Mouse (Mus musculus) kidney, adult 2 months (tissue): Measurements from ENCODE around the gene Ubxn11. TPM values are rescaled to one million over a fixed set of nuclear protein-coding genes. Genes with fewer than 3 reads are reported as not detected.
A peak's percentile ranks its signal among the peaks of the same experiment; 100 is the strongest.

ENCODE experiments used
- DNase-seq: peaks from one replicate; pipeline ENCODE4 v3.0.0; 2021
- H3K27ac ChIP-seq: fragments of 200-500 bp; 2 replicates; pipeline ENCODE4 v1.5.1; 2012; ENCODE audit warnings: low read depth, low read length, control low read depth, inconsistent platforms; ENCODE audit not compliant: insufficient read depth
- H3K27me3 ChIP-seq: fragments of 200-500 bp; replicated peaks from 2 replicates; pipeline ENCODE4 v1.6.1; 2012; ENCODE audit warnings: mild to moderate bottlenecking, moderate library complexity, low read length, inconsistent platforms; ENCODE audit not compliant: control insufficient read depth, insufficient read depth
- H3K36me3 ChIP-seq: fragments of 200-500 bp; 2 replicates; pipeline ENCODE4 v1.6.1; 2012; ENCODE audit warnings: mild to moderate bottlenecking, moderate library complexity, low read length, inconsistent platforms; ENCODE audit not compliant: control insufficient read depth, insufficient read depth
- H3K4me1 ChIP-seq: fragments of 200-500 bp; 2 replicates; pipeline ENCODE4 v1.6.1; 2011; ENCODE audit warnings: low read length; ENCODE audit not compliant: control insufficient read depth, insufficient read depth
- H3K4me3 ChIP-seq: fragments of 200-500 bp; 2 replicates; pipeline ENCODE4 v1.5.1; 2011; ENCODE audit warnings: mild to moderate bottlenecking, low read depth, low read length, control low read depth; ENCODE audit not compliant: insufficient read depth
- CTCF ChIP-seq: fragments of 200-500 bp; conservative IDR thresholded peaks from 2 replicates; pipeline ENCODE4 v1.5.1; 2011; ENCODE audit warnings: low read depth, mild to moderate bottlenecking, control low read depth, low read length, moderate library complexity, mixed read lengths; ENCODE audit not compliant: insufficient read depth, insufficient read length
- POLR2A ChIP-seq: fragments of 200-500 bp; IDR thresholded peaks from one replicate; pipeline ENCODE4 v1.6.1; 2011; ENCODE audit warnings: low read depth, low read length, control low read depth
- WGBS: fragments of 180-500 bp; shearing (Covaris S2); methylation state at CpG from one replicate; pipeline ENCODE4 v1.1.7; 2018; 5-methylcytosine and 5-hydroxymethylcytosine counted together
- polyA plus RNA-seq: library from polyadenylated mRNA; depleted of rRNA; stranded (reverse); fragments of >200 nt; gene quantifications from 2 replicates; pipeline ENCODE4 v1.2.3, GENCODE M21; 2012

The Ubxn11 gene
- polyA plus RNA-seq, 1 experiment: 5.9 TPM

DNA sequence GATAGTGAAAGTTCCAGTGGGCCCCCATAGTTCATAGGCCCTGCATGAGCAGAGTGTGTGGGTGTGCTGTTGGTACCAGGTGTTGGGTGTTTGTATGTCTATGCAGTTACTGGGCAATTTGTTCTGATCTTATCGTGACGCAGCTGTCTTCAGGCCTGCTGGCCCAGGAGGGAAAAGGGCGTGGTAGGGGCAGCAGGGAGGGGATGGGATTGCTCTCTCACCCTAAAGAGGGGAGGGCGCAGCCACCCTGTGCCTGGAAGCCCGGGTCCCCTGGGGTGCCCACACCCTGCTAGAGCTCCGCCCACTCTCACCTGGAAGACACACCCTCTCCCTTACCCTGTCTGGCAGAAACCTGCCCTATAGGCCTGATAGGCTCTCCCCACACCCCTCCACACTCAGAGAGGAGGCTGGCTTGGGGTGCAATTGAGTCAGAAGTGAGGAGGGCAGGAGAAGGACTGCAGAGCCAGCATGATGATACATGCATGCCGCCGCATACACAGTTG, 40.4 kb upstream of the Ubxn11 start:
- no peak for TF ChIP-seq CTCF
- no peak for TF ChIP-seq POLR2A
- H3K36me3 ChIP-seq: no peaks in the 10 kb centered on the region
- no peak overlapping the region for H3K27ac ChIP-seq
- WGBS: 72% methylated on average over 8 of the region's 8 CpGs
- H3K4me1 ChIP-seq: no peaks in the 10 kb centered on the region; the same call in 1 of the 2 replicates
- H3K4me3 ChIP-seq: no peak overlapping the region
- no peak for DNase-seq
- H3K27me3 ChIP-seq: no peaks in the 10 kb centered on the region

DNA sequence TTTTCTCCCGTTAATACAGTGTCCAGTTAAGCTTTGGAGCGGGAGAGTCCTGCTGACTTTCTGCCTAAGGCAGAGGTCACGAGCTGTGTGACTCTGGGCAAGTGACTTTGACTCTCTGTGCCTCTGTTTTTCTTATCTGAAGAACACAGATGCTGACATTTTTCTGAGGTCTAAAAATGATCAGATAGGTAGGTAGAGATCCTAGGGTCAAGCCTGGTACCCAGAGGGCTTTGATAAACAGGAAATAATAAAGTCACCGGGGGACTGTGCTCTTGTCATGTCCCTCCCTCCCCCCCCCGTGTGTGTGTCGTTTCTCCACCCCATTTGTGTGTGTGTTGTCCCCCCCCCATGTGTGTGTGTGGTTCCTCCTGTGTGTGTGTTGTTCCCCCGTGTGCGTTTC, 39.8 kb upstream of the Ubxn11 start:
- TF ChIP-seq POLR2A: no peak
- peaks cover 1% of the 10 kb centered on the region; the same call in 1 of the 2 replicates for H3K4me1 ChIP-seq
- H3K4me3 ChIP-seq: no peak overlapping the region
- H3K27ac ChIP-seq: no peak overlapping the region
- 65% methylated on average over 8 of the region's 8 CpGs for WGBS
- no peaks in the 10 kb centered on the region for H3K36me3 ChIP-seq
- H3K27me3 ChIP-seq: no peaks in the 10 kb centered on the region
- DNase-seq: no peak

DNA sequence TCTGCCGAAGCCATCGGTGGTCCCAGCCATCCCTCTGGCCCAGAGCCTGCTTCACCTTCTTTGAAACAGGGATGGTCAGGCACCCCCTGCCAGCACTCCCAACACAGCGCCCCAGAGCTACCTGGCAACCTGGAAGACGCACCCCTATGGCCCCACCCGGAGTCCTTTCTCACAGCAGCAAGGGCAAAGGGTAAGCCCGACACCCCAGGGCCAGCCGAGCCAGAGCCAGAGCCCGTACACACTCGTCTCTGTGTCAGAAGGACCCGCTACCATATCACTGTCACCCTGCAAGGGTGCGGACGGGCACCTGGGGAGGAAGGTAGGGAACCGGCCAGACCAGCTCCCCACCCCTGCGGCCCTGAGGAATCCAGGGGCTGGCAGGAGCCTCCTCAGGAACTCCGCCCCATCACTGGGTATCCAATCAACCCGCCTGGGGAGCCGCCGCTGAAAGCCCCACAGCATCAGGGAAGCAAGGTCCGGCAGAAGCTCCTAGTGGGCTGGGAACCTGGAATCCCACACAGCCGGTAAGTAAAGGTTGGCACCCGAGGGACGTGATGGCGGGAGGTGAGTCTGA, 36.9 kb upstream of the Ubxn11 start:
- TF ChIP-seq CTCF: no peak
- TF ChIP-seq POLR2A: no peak
- 17% methylated on average over 23 of the region's 23 CpGs for WGBS
- H3K4me3 ChIP-seq: no peak overlapping the region
- H3K36me3 ChIP-seq: no peaks in the 10 kb centered on the region
- peaks cover 3% of the 10 kb centered on the region; the same call in 1 of the 2 replicates for H3K4me1 ChIP-seq
- no peak overlapping the region for H3K27ac ChIP-seq
- peak; percentile 48 for DNase-seq
- no peaks in the 10 kb centered on the region for H3K27me3 ChIP-seq

DNA sequence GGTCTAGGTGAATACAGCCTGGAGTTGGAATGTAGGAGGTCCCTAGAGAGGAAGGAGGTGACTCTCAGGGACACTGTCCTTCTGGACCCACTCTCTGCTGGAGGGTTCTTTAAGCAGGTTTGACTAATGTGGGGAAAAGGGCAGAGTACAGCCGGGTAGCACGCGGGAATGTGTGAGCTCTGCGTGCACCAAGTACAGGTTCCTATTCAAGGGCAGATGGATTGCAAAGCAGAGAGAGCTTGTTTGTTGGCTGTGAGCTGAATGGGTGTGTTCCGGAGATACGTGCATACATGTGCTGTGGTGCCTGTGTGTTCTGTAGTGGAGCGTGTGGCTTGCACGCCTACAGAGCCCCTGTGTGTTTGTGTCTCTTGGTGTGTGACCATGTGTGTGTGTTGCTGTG, 35.0 kb upstream of the Ubxn11 start:
- H3K4me3 ChIP-seq: no peak overlapping the region

DNA sequence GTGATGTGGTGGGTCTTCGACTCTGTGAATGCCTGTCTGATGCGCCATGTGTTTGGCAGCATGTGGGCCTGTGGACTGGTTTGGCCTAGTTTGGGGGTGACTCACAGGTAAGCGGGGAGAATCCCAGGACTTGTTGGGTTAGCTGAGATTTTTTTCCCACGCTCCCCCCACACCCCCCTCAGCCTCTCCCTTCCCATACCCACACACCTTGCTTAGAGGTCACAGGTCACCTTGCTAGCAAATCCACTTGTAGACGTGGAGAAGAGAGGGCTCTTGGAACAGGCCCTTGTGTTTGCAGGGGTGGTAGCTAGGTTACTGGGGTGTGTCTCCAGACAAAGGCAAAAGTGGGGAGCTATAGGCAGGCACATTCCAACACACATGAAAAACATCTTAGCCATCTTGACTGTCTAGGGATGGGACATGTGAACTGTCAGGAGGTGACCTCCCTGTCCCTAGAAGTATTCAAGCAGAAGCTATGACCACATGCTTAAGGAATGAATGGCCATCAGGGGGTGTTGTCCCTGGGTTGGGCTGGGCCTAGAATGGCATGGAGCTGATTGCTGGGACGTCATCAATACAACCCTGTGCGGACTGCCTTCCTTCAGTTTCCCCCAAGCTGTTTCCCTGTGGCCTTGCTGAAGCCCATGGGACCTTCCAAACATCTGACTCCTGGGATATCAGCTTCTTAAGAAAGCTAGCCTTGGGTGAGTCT, 34.4 kb upstream of the Ubxn11 start:
- TF ChIP-seq POLR2A (no peak), CTCF (no peak)
- no peaks in the 10 kb centered on the region for H3K27me3 ChIP-seq
- H3K36me3 ChIP-seq: no peaks in the 10 kb centered on the region
- peaks cover 3% of the 10 kb centered on the region; the same call in 1 of the 2 replicates for H3K4me1 ChIP-seq
- no peak overlapping the region for H3K27ac ChIP-seq
- 86% methylated on average over 7 of the region's 7 CpGs for WGBS
- no peak for DNase-seq
- no peak overlapping the region for H3K4me3 ChIP-seq

More for the DNA sequence above, 35.0 kb upstream of the Ubxn11 start:
- TF ChIP-seq CTCF (no peak), POLR2A (no peak)
- H3K36me3 ChIP-seq: no peaks in the 10 kb centered on the region
- H3K27ac ChIP-seq: no peak overlapping the region
- WGBS: 64% methylated on average over 8 of the region's 8 CpGs
- H3K27me3 ChIP-seq: no peaks in the 10 kb centered on the region
- peaks cover 3% of the 10 kb centered on the region; the same call in 1 of the 2 replicates for H3K4me1 ChIP-seq
- DNase-seq: peak; percentile 74

DNA sequence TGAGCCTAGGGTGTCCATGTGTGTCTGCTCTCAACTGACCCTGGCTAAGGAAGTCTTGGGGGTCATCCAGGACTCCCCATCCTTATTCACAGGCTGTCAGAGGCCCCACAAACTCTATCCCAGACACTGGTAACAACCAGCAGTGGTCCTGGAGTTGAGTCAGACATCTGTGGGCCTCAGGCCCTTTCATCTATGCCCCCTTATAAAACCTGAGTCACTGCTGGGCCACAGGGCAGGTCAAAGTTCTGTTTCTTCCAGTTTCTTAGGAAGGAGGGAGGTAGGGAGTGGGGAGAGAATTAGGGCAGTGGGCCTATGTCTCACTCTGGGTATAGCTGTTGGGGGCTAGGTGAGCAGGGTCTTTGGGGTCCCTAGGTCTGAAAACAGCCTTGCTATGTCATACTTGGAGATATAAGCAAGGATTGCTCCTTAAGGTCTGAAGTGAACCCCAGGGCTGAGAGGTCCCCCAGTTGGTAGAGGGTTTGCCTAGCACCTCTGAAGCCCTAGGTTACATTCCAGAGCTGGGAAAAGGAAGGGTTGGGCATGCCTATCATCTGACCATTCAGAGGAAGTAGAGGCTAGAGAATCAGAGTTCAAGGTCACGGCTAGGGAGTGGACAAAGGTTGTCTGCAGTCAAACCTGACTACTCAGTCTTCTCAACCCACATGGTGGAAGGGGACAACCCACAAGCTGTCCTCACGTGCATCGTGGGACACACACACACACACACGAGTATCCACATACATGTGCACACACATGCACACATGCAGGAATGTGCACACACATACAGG, 33.4 kb upstream of the Ubxn11 start:
- H3K4me1 ChIP-seq: peaks cover 3% of the 10 kb centered on the region; the same call in 1 of the 2 replicates
- TF ChIP-seq CTCF (no peak), POLR2A (no peak)
- no peak overlapping the region for H3K27ac ChIP-seq
- 84% methylated on average over 4 of the region's 4 CpGs for WGBS
- no peaks in the 10 kb centered on the region for H3K36me3 ChIP-seq
- no peak overlapping the region for H3K4me3 ChIP-seq
- no peak for DNase-seq
- H3K27me3 ChIP-seq: no peaks in the 10 kb centered on the region

DNA sequence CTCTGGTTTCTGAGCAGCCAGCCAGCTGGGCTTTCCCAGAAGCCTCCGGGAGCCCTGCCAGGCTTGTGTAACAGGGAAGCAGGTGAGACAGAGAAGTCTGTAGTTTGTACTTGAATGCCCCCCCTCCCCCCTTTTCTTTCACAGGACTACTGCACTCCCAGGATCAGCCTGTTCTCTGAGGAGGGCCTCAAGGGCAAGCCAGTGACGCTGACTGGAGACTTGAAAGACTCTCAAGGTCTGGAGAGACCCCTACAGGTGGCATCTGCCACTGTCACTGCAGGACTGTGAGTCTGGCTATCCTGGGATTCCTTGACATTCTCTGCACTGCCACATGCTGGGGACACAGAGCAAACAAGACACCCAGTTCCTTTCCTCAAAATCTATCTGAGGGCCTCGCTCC, 23.7 kb upstream of the Ubxn11 start:
- Histone ChIP-seq H3K4me1 (no peaks in the 10 kb centered on the region; the same call in 1 of the 2 replicates), H3K27ac (no peak overlapping the region), H3K36me3 (no peaks in the 10 kb centered on the region), H3K27me3 (no peaks in the 10 kb centered on the region), H3K4me3 (no peak overlapping the region)
- WGBS: 24% methylated on average over 3 of the region's 3 CpGs
- peak; percentile 76 for DNase-seq
- TF ChIP-seq CTCF (peak; percentile 66; the same call in 1 of the 2 replicates), POLR2A (no peak)
